Mouse (Mus musculus) frontal cortex, postnatal 25 days (tissue): ENCODE results near the gene Acnat2.
"Not testable (repeated sequence)": the region's sequence is repeated elsewhere in the genome, so short reads cannot be mapped to it uniquely, and the experiment has no call there.

Source experiments
- DNase-seq, 2 experiments: peaks; one replicate each; pipeline ENCODE4 v3.0.0; 2022; ENCODE audit warnings: low spot score in 2 of 2

Gene Acnat2

GRCm38 (mm10) chr4:49407957-49408356, at the start of gene Acnat2:
Acnat2 (minus strand) TSS chr4:49408151.
- not testable (repeated sequence) for DNase-seq

- DNase-seq, result no peak
These were observed 48.2 kb upstream of the Acnat2 start for GRCm38 (mm10) chr4:49456171-49456570.

GRCm38 (mm10) chr4:49451848-49452551, 44.0 kb upstream of the Acnat2 start:
- DNase-seq, result no peak

GRCm38 (mm10) chr4:49451133-49451847, 43.3 kb upstream of the Acnat2 start:
- DNase-seq, result not testable (repeated sequence)

GRCm38 (mm10) chr4:49436968-49437367, 29.0 kb upstream of the Acnat2 start:
- DNase-seq, result not testable (repeated sequence)

- not testable (repeated sequence) for DNase-seq
These were observed 2.2 kb upstream of the Acnat2 start for GRCm38 (mm10) chr4:49410151-49410550.

- no peak for DNase-seq
These were observed 21.1 kb downstream of the Acnat2 start for GRCm38 (mm10) chr4:49386873-49387272.

GRCm38 (mm10) chr4:49383576-49384318, 24.2 kb downstream of the Acnat2 start:
- not testable (repeated sequence) for DNase-seq

GRCm38 (mm10) chr4:49368046-49368445, 39.9 kb downstream of the Acnat2 start:
- DNase-seq, result not testable (repeated sequence)

GRCm38 (mm10) chr4:49357097-49357496, 50.9 kb downstream of the Acnat2 start:
- DNase-seq, result no peak

- no peak for DNase-seq
These were observed 57.5 kb downstream of the Acnat2 start for GRCm38 (mm10) chr4:49350470-49350869.

- no peak for DNase-seq
These were observed 59.3 kb downstream of the Acnat2 start for GRCm38 (mm10) chr4:49348677-49349076.

- DNase-seq, result not testable (repeated sequence)
These were observed 60.0 kb downstream of the Acnat2 start for GRCm38 (mm10) chr4:49348001-49348400.

- DNase-seq, result not testable (repeated sequence)
These were observed 67.9 kb downstream of the Acnat2 start for GRCm38 (mm10) chr4:49340091-49340490.

- not testable (repeated sequence) for DNase-seq
These were observed 70.0 kb downstream of the Acnat2 start for GRCm38 (mm10) chr4:49337949-49338348.
